Mouse (Mus musculus): ENCODE measurements around the gene Metap2. TPM values are rescaled to one million over a fixed set of nuclear protein-coding genes. Genes with fewer than 3 reads are reported as not detected.
A peak's percentile ranks its signal among the peaks of the same experiment; 100 is the strongest.
"Not testable (repeated sequence)": the region's sequence is repeated elsewhere in the genome, so short reads cannot be mapped to it uniquely, and the experiment has no call there.

Metap2 gene
- polyA plus RNA-seq, 1 experiment from 2014 or later: 253 TPM

GRCm38 (mm10) chr10:93830931-93831729 is 65.8 kb downstream of the Metap2 start, which contains the start of gene Usp44:
Gene Usp44 (plus strand): TSS chr10:93831555.
- no peak within 1 kb of the TSS for H3K9ac ChIP-seq (ENCODE audit: low read length)
- H3K36me3 ChIP-seq (ENCODE audit: control insufficient read depth, insufficient read depth, low read length): no peaks in the 10 kb centered on the region
- H3K4me1 ChIP-seq (ENCODE audit: control insufficient read depth, insufficient read depth, low read length): 0 out of 2 replicates have a peak, but pooled peaks cover 4% of the 10 kb centered on the region
- H3K27ac ChIP-seq (ENCODE audit: low read depth, low read length): no peak within 1 kb of the TSS
- H3K9me3 ChIP-seq (ENCODE audit: control insufficient read depth, low read length): no peaks in the 10 kb centered on the region
- no peak for ATAC-seq (ENCODE audit: insufficient read depth, low FRiP score, low TSS enrichment)
- peak within 1 kb of the TSS; percentile 22; the same call in 1 of the 2 replicates for H3K4me2 ChIP-seq (ENCODE audit: low read depth)
- DNase-seq (ENCODE audit: low spot score): peak; percentile 40
- H3K27me3 ChIP-seq (ENCODE audit: control insufficient read depth, insufficient read depth, low read length): peaks cover 11% of the 10 kb centered on the region
- 0 out of 2 replicates have a peak within 1 kb of the TSS, but pooled peaks have one; percentile 7 for H3K4me3 ChIP-seq (ENCODE audit: low read depth, low read length)
- WGBS: 9% methylated on average over 22 of the region's 22 CpGs

DNA sequence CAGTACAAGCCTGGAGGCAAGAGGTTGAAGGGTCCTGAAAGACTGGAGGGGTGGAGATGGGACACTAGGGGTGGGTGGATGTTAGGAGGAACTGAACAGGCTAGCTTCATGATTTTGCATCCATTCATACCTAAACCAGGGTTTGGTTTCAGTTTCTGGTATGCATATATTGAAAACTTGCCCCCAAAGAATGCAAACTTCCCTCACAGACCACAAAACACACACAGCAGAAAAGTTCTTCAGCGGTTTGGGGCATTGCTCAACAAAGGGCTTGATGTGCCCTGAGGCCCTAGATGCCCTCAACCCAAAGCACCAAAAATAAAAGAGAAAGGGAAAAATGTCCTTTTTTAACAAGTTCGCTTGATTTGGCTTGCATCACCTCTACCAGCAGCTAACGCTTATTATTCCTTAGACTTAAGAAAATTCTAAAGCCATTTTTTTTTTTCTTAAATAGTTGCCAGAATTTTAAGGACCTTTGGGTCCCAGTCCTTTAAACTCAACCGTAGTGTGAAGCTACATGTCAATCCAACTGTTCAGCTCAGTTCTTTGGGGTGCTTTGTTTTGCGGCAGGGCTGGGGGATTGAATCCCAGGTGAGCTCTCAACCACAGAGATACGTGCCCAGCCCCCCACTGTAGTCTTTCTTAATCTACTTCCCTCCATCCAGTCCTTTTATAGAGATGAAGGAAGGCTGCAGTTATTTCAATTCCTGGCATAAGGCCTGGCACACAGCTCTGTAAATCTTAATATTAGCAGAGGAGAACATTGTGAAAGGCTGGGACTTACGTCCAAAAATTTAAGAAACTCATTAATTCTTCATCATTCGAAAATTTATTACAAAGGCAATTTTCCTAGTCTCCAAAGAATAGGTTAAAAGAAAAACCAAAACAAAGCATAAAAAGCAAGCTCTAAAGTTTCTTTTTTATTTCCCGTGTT is 66.7 kb downstream of the Metap2 start:
- H3K4me2 ChIP-seq (ENCODE audit: low read depth): no peak overlapping the region
- H3K9ac ChIP-seq (ENCODE audit: low read length): no peak overlapping the region
- DNase-seq (ENCODE audit: low spot score) (no peak), ATAC-seq (ENCODE audit: insufficient read depth, low FRiP score, low TSS enrichment) (no peak)
- peaks cover 11% of the 10 kb centered on the region for H3K27me3 ChIP-seq (ENCODE audit: control insufficient read depth, insufficient read depth, low read length)
- no peak overlapping the region for H3K4me3 ChIP-seq (ENCODE audit: low read depth, low read length)
- H3K4me1 ChIP-seq (ENCODE audit: control insufficient read depth, insufficient read depth, low read length): 0 out of 2 replicates have a peak, but pooled peaks cover 4% of the 10 kb centered on the region
- H3K9me3 ChIP-seq (ENCODE audit: control insufficient read depth, low read length): no peaks in the 10 kb centered on the region
- H3K27ac ChIP-seq (ENCODE audit: low read depth, low read length): no peak overlapping the region
- WGBS: 51% methylated on average over 9 of the region's 9 CpGs
- no peaks in the 10 kb centered on the region for H3K36me3 ChIP-seq (ENCODE audit: control insufficient read depth, insufficient read depth, low read length)

- H3K4me2 ChIP-seq (ENCODE audit: low read depth): no peak overlapping the region
- H3K4me3 ChIP-seq (ENCODE audit: low read depth, low read length): no peak overlapping the region
- WGBS: 47% methylated on average over 7 of the region's 7 CpGs
- ATAC-seq (ENCODE audit: insufficient read depth, low FRiP score, low TSS enrichment) (no peak), DNase-seq (ENCODE audit: low spot score) (peak; percentile 58)
- H3K9me3 ChIP-seq (ENCODE audit: control insufficient read depth, low read length): no peaks in the 10 kb centered on the region
- no peaks in the 10 kb centered on the region for H3K27me3 ChIP-seq (ENCODE audit: control insufficient read depth, insufficient read depth, low read length)
- H3K9ac ChIP-seq (ENCODE audit: low read length): no peak overlapping the region
- no peaks in the 10 kb centered on the region for H3K4me1 ChIP-seq (ENCODE audit: control insufficient read depth, insufficient read depth, low read length)
- H3K36me3 ChIP-seq (ENCODE audit: control insufficient read depth, insufficient read depth, low read length): no peaks in the 10 kb centered on the region
- no peak overlapping the region for H3K27ac ChIP-seq (ENCODE audit: low read depth, low read length)
These were observed 78.2 kb downstream of the Metap2 start for GRCm38 (mm10) chr10:93818661-93819060.

GRCm38 (mm10) chr10:93813755-93814154 is 83.1 kb downstream of the Metap2 start:
- Histone ChIP-seq H3K4me3 (ENCODE audit: low read depth, low read length) (no peak overlapping the region), H3K27me3 (ENCODE audit: control insufficient read depth, insufficient read depth, low read length) (no peaks in the 10 kb centered on the region), H3K4me1 (ENCODE audit: control insufficient read depth, insufficient read depth, low read length) (no peaks in the 10 kb centered on the region), H3K4me2 (ENCODE audit: low read depth) (no peak overlapping the region), H3K9ac (ENCODE audit: low read length) (no peak overlapping the region), H3K36me3 (ENCODE audit: control insufficient read depth, insufficient read depth, low read length) (no peaks in the 10 kb centered on the region), H3K27ac (ENCODE audit: low read depth, low read length) (no peak overlapping the region), H3K9me3 (ENCODE audit: control insufficient read depth, low read length) (no peaks in the 10 kb centered on the region)
- WGBS: 71% methylated on average over 10 of the region's 10 CpGs
- DNase-seq (ENCODE audit: low spot score) (peak; percentile 40), ATAC-seq (ENCODE audit: insufficient read depth, low FRiP score, low TSS enrichment) (no peak)

GRCm38 (mm10) chr10:93812774-93813415 is 84.0 kb downstream of the Metap2 start:
- no peaks in the 10 kb centered on the region for H3K9me3 ChIP-seq (ENCODE audit: control insufficient read depth, low read length)
- no peaks in the 10 kb centered on the region for H3K4me1 ChIP-seq (ENCODE audit: control insufficient read depth, insufficient read depth, low read length)
- H3K36me3 ChIP-seq (ENCODE audit: control insufficient read depth, insufficient read depth, low read length): no peaks in the 10 kb centered on the region
- H3K27me3 ChIP-seq (ENCODE audit: control insufficient read depth, insufficient read depth, low read length): no peaks in the 10 kb centered on the region
- 22% methylated on average over 10 of the region's 10 CpGs for WGBS
- no peak overlapping the region for H3K4me3 ChIP-seq (ENCODE audit: low read depth, low read length)
- no peak overlapping the region for H3K4me2 ChIP-seq (ENCODE audit: low read depth)
- H3K9ac ChIP-seq (ENCODE audit: low read length): no peak overlapping the region
- DNase-seq (ENCODE audit: low spot score) (peak; percentile 82), ATAC-seq (ENCODE audit: insufficient read depth, low FRiP score, low TSS enrichment) (no peak)
- no peak overlapping the region for H3K27ac ChIP-seq (ENCODE audit: low read depth, low read length)

DNA sequence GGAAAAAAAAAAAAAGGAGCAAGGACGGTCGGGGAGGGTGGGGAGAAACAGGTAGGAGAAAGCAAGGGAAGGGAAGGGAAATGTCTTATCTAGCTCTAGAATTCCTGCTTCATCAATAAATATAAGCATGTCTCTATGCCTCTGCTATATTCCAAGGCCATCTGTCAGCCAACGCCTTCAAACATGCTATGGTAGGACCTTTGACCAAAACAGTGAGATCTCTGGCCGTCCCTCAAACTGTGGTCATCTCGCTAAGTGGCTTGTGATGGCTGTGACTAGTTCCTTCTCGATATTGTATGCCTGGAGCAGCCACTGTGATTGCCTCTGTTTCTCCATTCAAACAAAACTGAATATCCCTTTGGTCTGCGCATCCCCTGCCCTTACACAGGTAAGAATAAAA is 84.8 kb downstream of the Metap2 start:
- no peak overlapping the region for H3K4me3 ChIP-seq (ENCODE audit: low read depth, low read length)
- 88% methylated on average over 7 of the region's 7 CpGs for WGBS
- no peak for DNase-seq (ENCODE audit: low spot score)

DNA sequence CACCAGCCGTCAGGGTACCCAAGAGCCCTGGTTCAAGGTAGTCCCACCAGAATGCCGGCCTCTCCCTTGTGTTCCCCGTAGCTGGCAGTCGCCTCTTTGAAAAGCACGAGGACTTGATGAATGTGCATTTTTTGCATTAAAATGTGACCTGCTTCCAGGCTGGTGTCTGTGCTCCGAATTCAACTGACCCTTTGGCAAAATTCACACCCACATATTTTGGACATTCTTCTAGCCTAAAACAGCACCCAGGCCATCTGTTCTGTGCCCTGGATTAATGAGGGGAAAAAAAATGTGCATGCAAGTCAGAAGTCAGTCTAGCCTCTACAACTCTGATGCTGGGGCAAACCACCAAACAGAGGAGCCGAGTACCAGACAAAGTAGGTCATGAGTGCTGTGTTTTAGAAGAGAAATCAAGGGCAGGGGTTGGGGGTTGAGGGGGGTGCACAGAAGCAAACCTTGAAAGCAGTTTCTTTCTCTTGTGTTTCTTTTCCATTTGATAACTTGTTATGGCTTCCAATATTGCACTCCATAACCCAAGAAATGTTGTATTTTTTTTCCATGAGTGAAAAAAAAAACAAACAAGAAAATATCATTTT is 86.2 kb downstream of the Metap2 start:
- WGBS: 28% methylated on average over 7 of the region's 7 CpGs
- H3K9ac ChIP-seq (ENCODE audit: low read length): no peak overlapping the region
- no peak overlapping the region for H3K4me3 ChIP-seq (ENCODE audit: low read depth, low read length)
- no peaks in the 10 kb centered on the region for H3K36me3 ChIP-seq (ENCODE audit: control insufficient read depth, insufficient read depth, low read length)
- H3K4me1 ChIP-seq (ENCODE audit: control insufficient read depth, insufficient read depth, low read length): no peaks in the 10 kb centered on the region
- ATAC-seq (ENCODE audit: insufficient read depth, low FRiP score, low TSS enrichment) (no peak), DNase-seq (ENCODE audit: low spot score) (no peak)
- no peaks in the 10 kb centered on the region for H3K9me3 ChIP-seq (ENCODE audit: control insufficient read depth, low read length)
- H3K4me2 ChIP-seq (ENCODE audit: low read depth): no peak overlapping the region
- no peak overlapping the region for H3K27ac ChIP-seq (ENCODE audit: low read depth, low read length)
- H3K27me3 ChIP-seq (ENCODE audit: control insufficient read depth, insufficient read depth, low read length): no peaks in the 10 kb centered on the region

More for the DNA sequence above, 84.8 kb downstream of the Metap2 start:
- no peaks in the 10 kb centered on the region for H3K36me3 ChIP-seq (ENCODE audit: control insufficient read depth, insufficient read depth, low read length)
- no peak overlapping the region for H3K9ac ChIP-seq (ENCODE audit: low read length)
- H3K27me3 ChIP-seq (ENCODE audit: control insufficient read depth, insufficient read depth, low read length): no peaks in the 10 kb centered on the region
- no peak for ATAC-seq (ENCODE audit: insufficient read depth, low FRiP score, low TSS enrichment)
- H3K9me3 ChIP-seq (ENCODE audit: control insufficient read depth, low read length): no peaks in the 10 kb centered on the region
- H3K4me2 ChIP-seq (ENCODE audit: low read depth): no peak overlapping the region
- H3K4me1 ChIP-seq (ENCODE audit: control insufficient read depth, insufficient read depth, low read length): no peaks in the 10 kb centered on the region
- H3K27ac ChIP-seq (ENCODE audit: low read depth, low read length): no peak overlapping the region

- H3K36me3 ChIP-seq (ENCODE audit: control insufficient read depth, insufficient read depth, low read length); H3K4me1 ChIP-seq (ENCODE audit: control insufficient read depth, insufficient read depth, low read length); H3K9ac ChIP-seq (ENCODE audit: low read length); H3K4me2 ChIP-seq (ENCODE audit: low read depth); H3K9me3 ChIP-seq (ENCODE audit: control insufficient read depth, low read length); H3K27me3 ChIP-seq (ENCODE audit: control insufficient read depth, insufficient read depth, low read length); H3K4me3 ChIP-seq (ENCODE audit: low read depth, low read length); ATAC-seq (ENCODE audit: insufficient read depth, low FRiP score, low TSS enrichment); DNase-seq (ENCODE audit: low spot score); H3K27ac ChIP-seq (ENCODE audit: low read depth, low read length): not testable (repeated sequence)
- WGBS: 94% methylated on average over 8 of the region's 8 CpGs
These were observed 87.5 kb downstream of the Metap2 start for GRCm38 (mm10) chr10:93809438-93809837.
